Mouse (Mus musculus) adrenal gland, postnatal 36 days (tissue): ENCODE measurements around the gene Gga2. TPM values are rescaled to one million over a fixed set of nuclear protein-coding genes. Genes with fewer than 3 reads are reported as not detected.

Source experiments
- DNase-seq, 2 experiments: peaks; one replicate each; pipeline ENCODE4 v3.0.0; 2021; ENCODE audit warnings: mixed read lengths in 1 of 2
- long read RNA-seq, 2 experiments: library from polyadenylated mRNA; stranded (forward); transcript quantifications; one replicate each; pipeline ENCODE4 v2.0.0; 2021; ENCODE audit warnings: borderline sequencing depth in 2 of 2
- total RNA-seq, 2 experiments: library from RNA; stranded (reverse); gene quantifications; 2 replicates each; pipeline ENCODE4 v1.2.3; 2021

Gene Gga2
- 10 to 100 TPM; 16.9 to 17.3 TPM for total RNA-seq
- long read RNA-seq, experiment 1, full-length matches to known transcripts, result 16 of 24 reads
- long read RNA-seq, experiment 1, partial matches to known transcripts, result 7 of 24 reads
- long read RNA-seq, experiment 1, other reads (novel, unspliced or antisense), result 1 of 24 reads
- long read RNA-seq, experiment 2, full-length matches to known transcripts, result 10 of 14 reads
- long read RNA-seq, experiment 2, partial matches to known transcripts, result 0 of 14 reads
- long read RNA-seq, experiment 2, other reads (novel, unspliced or antisense), result 4 of 14 reads

- peak; percentile 91 to 92 for DNase-seq
Measured at GRCm38 (mm10) chr7:122020667-122021354, at the start of gene Gga2. TSS of gene Gga2 (minus strand) at chr7:122021222.

GRCm38 (mm10) chr7:122067517-122068381 is 46.7 kb upstream of the Gga2 start:
- DNase-seq, result peak; percentile 21 to 42

GRCm38 (mm10) chr7:122066945-122067516 is 46.0 kb upstream of the Gga2 start, which contains the start of the genes Ubfd1 and Ears2:
TSS of gene Ubfd1 (plus strand) at chr7:122067175.
TSS of gene Ears2 (minus strand) at chr7:122067263.
- DNase-seq, result peak; percentile 96 to 97

- no peak for DNase-seq
Measured at GRCm38 (mm10) chr7:122066102-122066944, 45.3 kb upstream of the Gga2 start.

- DNase-seq, result no peak
Measured at GRCm38 (mm10) chr7:122065656-122066055, 44.6 kb upstream of the Gga2 start.

GRCm38 (mm10) chr7:122056633-122057032 is 35.6 kb upstream of the Gga2 start:
- DNase-seq, result no peak

GRCm38 (mm10) chr7:122050834-122051233 is 29.8 kb upstream of the Gga2 start:
- DNase-seq, result no peak

- DNase-seq, result no peak
Measured at GRCm38 (mm10) chr7:122048191-122048590, 27.2 kb upstream of the Gga2 start.

- no peak for DNase-seq
Measured at GRCm38 (mm10) chr7:122046813-122047212, 25.8 kb upstream of the Gga2 start.

GRCm38 (mm10) chr7:122045711-122046110 is 24.7 kb upstream of the Gga2 start:
- DNase-seq, result no peak

- peak; percentile 10 to 32 for DNase-seq
Measured at GRCm38 (mm10) chr7:122045181-122045634, 24.2 kb upstream of the Gga2 start.

- DNase-seq, result no peak
Measured at GRCm38 (mm10) chr7:122044106-122044505, 23.1 kb upstream of the Gga2 start.

- DNase-seq, result peak in 1 of 2 experiments; percentile 22
Measured at GRCm38 (mm10) chr7:122034348-122034747, 13.3 kb upstream of the Gga2 start.

GRCm38 (mm10) chr7:122033371-122033770 is 12.3 kb upstream of the Gga2 start:
- no peak for DNase-seq

GRCm38 (mm10) chr7:122022131-122022530 is 1.1 kb upstream of the Gga2 start:
- DNase-seq, result no peak

- DNase-seq, result no peak
Measured at GRCm38 (mm10) chr7:122020273-122020666, 752 bp downstream of the Gga2 start.

GRCm38 (mm10) chr7:122018978-122019377 is 2.0 kb downstream of the Gga2 start:
- DNase-seq, result no peak

- no peak for DNase-seq
Measured at GRCm38 (mm10) chr7:122018247-122018646, 2.8 kb downstream of the Gga2 start.

GRCm38 (mm10) chr7:122015734-122016133 is 5.3 kb downstream of the Gga2 start:
- DNase-seq, result peak; percentile 48 to 49

- peak; percentile 70 to 75 for DNase-seq
Measured at GRCm38 (mm10) chr7:122015105-122015504, 5.9 kb downstream of the Gga2 start.

GRCm38 (mm10) chr7:122012949-122013348 is 8.1 kb downstream of the Gga2 start:
- DNase-seq, result no peak
